Mouse (Mus musculus) neural tube, embryonic 12.5 days (tissue): ENCODE results near the gene Dstn. TPM values are rescaled to one million over a fixed set of nuclear protein-coding genes. Genes with fewer than 3 reads are reported as not detected.
A peak's percentile ranks its signal among the peaks of the same experiment; 100 is the strongest.

ENCODE experiments used
- ATAC-seq: fragments of 200-750 bp; cut with Nextera tagmentation; 2 replicates; pipeline ENCODE4 v1.8.0; 2017; ENCODE audit warnings: low read depth, mild to moderate bottlenecking, moderate TSS enrichment, moderate library complexity; ENCODE audit not compliant: low FRiP score
- H3K27ac ChIP-seq: fragments of 300-500 bp; sonication (generic); 2 replicates; pipeline ENCODE4 v1.5.1; 2016
- H3K27me3 ChIP-seq: fragments of 300-500 bp; sonication (generic); replicated peaks from 2 replicates; pipeline ENCODE4 v1.6.1; 2016; ENCODE audit warnings: mild to moderate bottlenecking
- H3K36me3 ChIP-seq: fragments of 300-500 bp; sonication (generic); 2 replicates; pipeline ENCODE4 v1.6.1; 2016; ENCODE audit warnings: mild to moderate bottlenecking
- H3K4me1 ChIP-seq: fragments of 300-500 bp; sonication (generic); 2 replicates; pipeline ENCODE4 v1.6.1; 2016
- H3K4me2 ChIP-seq: fragments of 300-500 bp; sonication (generic); replicated peaks from 2 replicates; pipeline ENCODE4 v1.6.1; 2016; ENCODE audit warnings: mild to moderate bottlenecking
- H3K4me3 ChIP-seq: fragments of 300-500 bp; sonication (generic); 2 replicates; pipeline ENCODE4 v1.5.1; 2016
- H3K9ac ChIP-seq: fragments of 300-500 bp; sonication (generic); 2 replicates; pipeline ENCODE4 v1.6.1; 2016; ENCODE audit warnings: mild to moderate bottlenecking
- H3K9me3 ChIP-seq: fragments of 300-500 bp; sonication (generic); 2 replicates; pipeline ENCODE4 v1.6.1; 2016; ENCODE audit warnings: mild to moderate bottlenecking
- WGBS: fragments of 180-500 bp; shearing (Covaris S2); methylation state at CpG from one replicate; pipeline ENCODE4 v1.1.7; 2016; 5-methylcytosine and 5-hydroxymethylcytosine counted together
- polyA plus RNA-seq: library from polyadenylated mRNA; unstranded; fragments of >200 nt; fragmentation: Nextera tagmentation; extraction: Ambion mirVana; gene quantifications from 2 replicates; pipeline ENCODE4 v1.2.1, GENCODE M21; 2016

Gene Dstn
- polyA plus RNA-seq, result 369 and 391 TPM in 2 replicates

- Histone ChIP-seq H3K4me2 (peak within 1 kb of the TSS; percentile 74), H3K4me1 (peaks cover 15% of the 10 kb centered on the region), H3K4me3 (peak within 1 kb of the TSS; percentile 74), H3K27me3 (no peaks in the 10 kb centered on the region), H3K27ac (peak within 1 kb of the TSS; percentile 94), H3K9ac (peak within 1 kb of the TSS; percentile 93), H3K36me3 (no peaks in the 10 kb centered on the region), H3K9me3 (no peaks in the 10 kb centered on the region)
- WGBS, result under 1% methylated on average over 71 of the region's 71 CpGs
- ATAC-seq, result peak; percentile 97
These were observed at the start of gene Dstn for GRCm38 (mm10) chr2:143914760-143915599. Dstn (plus strand) TSS chr2:143915320.

- no peak overlapping the region for H3K27ac ChIP-seq
- ATAC-seq, result peak; percentile 43; the same call in 1 of the 2 replicates
- H3K4me2 ChIP-seq, result no peak overlapping the region
- no peaks in the 10 kb centered on the region for H3K27me3 ChIP-seq
- no peak overlapping the region for H3K4me3 ChIP-seq
- 11% methylated on average over 6 of the region's 6 CpGs for WGBS
- H3K4me1 ChIP-seq, result no peaks in the 10 kb centered on the region
- H3K36me3 ChIP-seq, result no peaks in the 10 kb centered on the region
- no peaks in the 10 kb centered on the region for H3K9me3 ChIP-seq
- H3K9ac ChIP-seq, result no peak overlapping the region
These were observed 47.8 kb upstream of the Dstn start for GRCm38 (mm10) chr2:143867326-143867725.

GRCm38 (mm10) chr2:143870936-143871688, 44.0 kb upstream of the Dstn start:
- Histone ChIP-seq H3K9me3 (no peaks in the 10 kb centered on the region), H3K27ac (no peak overlapping the region), H3K9ac (no peak overlapping the region), H3K36me3 (no peaks in the 10 kb centered on the region), H3K4me3 (no peak overlapping the region), H3K4me2 (no peak overlapping the region), H3K4me1 (no peaks in the 10 kb centered on the region), H3K27me3 (no peaks in the 10 kb centered on the region)
- WGBS, result 78% methylated on average over 10 of the region's 10 CpGs
- ATAC-seq, result no peak

- Histone ChIP-seq H3K9ac (no peak overlapping the region), H3K36me3 (no peaks in the 10 kb centered on the region), H3K4me1 (no peaks in the 10 kb centered on the region), H3K4me3 (no peak overlapping the region), H3K27me3 (no peaks in the 10 kb centered on the region), H3K27ac (no peak overlapping the region), H3K9me3 (no peaks in the 10 kb centered on the region), H3K4me2 (no peak overlapping the region)
- WGBS, result 55% methylated on average over 1 of the region's 1 CpGs
- ATAC-seq, result no peak
These were observed 39.1 kb upstream of the Dstn start for GRCm38 (mm10) chr2:143876026-143876425.

- Histone ChIP-seq H3K4me3 (no peak overlapping the region), H3K27me3 (no peaks in the 10 kb centered on the region), H3K4me2 (no peak overlapping the region), H3K9me3 (no peaks in the 10 kb centered on the region), H3K4me1 (no peaks in the 10 kb centered on the region), H3K9ac (no peak overlapping the region), H3K36me3 (no peaks in the 10 kb centered on the region), H3K27ac (no peak overlapping the region)
- ATAC-seq, result no peak
- 74% methylated on average over 4 of the region's 4 CpGs for WGBS
These were observed 38.0 kb upstream of the Dstn start for GRCm38 (mm10) chr2:143876929-143877632.

DNA sequence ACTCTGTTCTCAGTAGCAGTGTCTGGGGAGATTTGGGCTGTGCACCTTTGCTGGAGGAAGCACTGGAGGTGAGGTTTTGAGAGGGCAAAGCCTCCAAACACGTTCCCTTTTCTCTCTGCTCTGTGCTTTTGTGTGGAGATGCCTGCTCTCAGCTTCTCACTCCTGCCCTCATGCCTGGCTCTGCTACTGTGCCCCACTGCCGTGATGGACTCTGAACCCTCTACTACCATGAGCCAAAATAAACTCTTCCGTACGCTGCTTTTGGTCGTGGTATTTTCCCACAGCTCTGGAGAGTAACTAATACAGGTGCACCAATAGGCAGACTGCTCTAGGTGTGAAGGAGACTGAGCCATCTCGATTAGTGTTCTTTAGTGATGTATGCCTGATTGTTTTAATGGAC, 35.8 kb upstream of the Dstn start:
- no peak for ATAC-seq
- H3K4me2 ChIP-seq, result no peak overlapping the region
- no peak overlapping the region for H3K4me3 ChIP-seq
- H3K9me3 ChIP-seq, result no peaks in the 10 kb centered on the region
- H3K27me3 ChIP-seq, result no peaks in the 10 kb centered on the region
- H3K36me3 ChIP-seq, result no peaks in the 10 kb centered on the region
- no peaks in the 10 kb centered on the region for H3K4me1 ChIP-seq
- no peak overlapping the region for H3K27ac ChIP-seq
- H3K9ac ChIP-seq, result no peak overlapping the region
- WGBS, result 88% methylated on average over 6 of the region's 6 CpGs

DNA sequence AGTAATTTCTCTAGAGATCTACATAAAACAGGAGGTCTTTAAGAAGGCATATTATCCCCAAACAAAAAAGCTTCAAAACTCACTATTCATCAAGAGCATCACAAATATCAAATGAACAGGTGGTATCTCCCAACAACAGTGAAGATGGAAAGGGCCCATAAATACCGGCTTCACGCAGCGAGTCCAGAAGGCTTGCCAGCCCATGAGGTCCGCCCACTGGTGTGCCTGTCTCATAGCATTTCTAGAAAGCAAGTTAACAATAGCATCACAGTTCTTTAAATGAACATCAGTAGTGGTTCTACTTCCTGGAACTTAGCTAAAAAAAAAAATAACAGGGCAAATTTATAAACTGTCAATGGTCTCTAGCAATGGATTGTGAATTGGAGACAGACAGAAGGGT, 33.1 kb upstream of the Dstn start:
- no peak overlapping the region for H3K27ac ChIP-seq
- 85% methylated on average over 4 of the region's 4 CpGs for WGBS
- no peak overlapping the region for H3K4me3 ChIP-seq
- H3K4me1 ChIP-seq, result no peaks in the 10 kb centered on the region
- no peaks in the 10 kb centered on the region for H3K9me3 ChIP-seq
- ATAC-seq, result no peak
- H3K27me3 ChIP-seq, result no peaks in the 10 kb centered on the region
- no peak overlapping the region for H3K4me2 ChIP-seq
- no peak overlapping the region for H3K9ac ChIP-seq
- H3K36me3 ChIP-seq, result no peaks in the 10 kb centered on the region

DNA sequence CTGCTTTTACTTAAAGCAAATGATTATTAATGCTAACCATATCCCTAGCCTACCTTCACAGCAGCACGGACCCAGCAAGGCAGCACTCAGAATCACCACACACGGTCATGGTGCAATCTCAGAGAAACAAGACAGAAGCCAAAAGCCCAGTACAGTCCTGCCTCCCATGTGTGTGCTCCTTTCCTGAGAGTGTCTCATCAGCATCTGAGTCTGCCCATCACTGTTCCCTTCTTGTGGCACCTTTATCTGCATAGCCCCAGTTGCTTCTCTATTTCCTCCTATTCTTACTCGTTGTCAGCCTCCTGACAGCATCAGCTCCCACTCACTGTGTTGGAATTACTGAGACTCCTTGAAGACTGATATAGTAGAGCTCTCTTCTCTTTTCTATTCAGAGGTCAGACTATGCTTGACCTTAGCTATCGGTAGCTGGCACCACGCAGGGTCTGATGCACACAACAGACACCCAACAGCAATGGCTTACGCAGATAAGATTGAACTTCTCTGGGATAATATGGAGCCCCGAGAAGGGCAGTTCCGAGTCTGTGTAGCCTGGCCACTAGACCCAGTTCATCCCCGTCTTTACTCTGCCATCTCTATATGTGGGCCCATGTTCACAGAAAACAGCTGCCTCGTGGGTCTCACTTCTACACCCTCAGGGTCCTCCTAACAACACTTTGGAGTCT, 32.4 kb upstream of the Dstn start:
- ATAC-seq, result no peak
- Histone ChIP-seq H3K27me3 (no peaks in the 10 kb centered on the region), H3K4me2 (no peak overlapping the region), H3K9me3 (no peaks in the 10 kb centered on the region), H3K4me1 (no peaks in the 10 kb centered on the region), H3K27ac (no peak overlapping the region), H3K4me3 (no peak overlapping the region), H3K9ac (no peak overlapping the region), H3K36me3 (no peaks in the 10 kb centered on the region)
- WGBS, result 85% methylated on average over 10 of the region's 10 CpGs

DNA sequence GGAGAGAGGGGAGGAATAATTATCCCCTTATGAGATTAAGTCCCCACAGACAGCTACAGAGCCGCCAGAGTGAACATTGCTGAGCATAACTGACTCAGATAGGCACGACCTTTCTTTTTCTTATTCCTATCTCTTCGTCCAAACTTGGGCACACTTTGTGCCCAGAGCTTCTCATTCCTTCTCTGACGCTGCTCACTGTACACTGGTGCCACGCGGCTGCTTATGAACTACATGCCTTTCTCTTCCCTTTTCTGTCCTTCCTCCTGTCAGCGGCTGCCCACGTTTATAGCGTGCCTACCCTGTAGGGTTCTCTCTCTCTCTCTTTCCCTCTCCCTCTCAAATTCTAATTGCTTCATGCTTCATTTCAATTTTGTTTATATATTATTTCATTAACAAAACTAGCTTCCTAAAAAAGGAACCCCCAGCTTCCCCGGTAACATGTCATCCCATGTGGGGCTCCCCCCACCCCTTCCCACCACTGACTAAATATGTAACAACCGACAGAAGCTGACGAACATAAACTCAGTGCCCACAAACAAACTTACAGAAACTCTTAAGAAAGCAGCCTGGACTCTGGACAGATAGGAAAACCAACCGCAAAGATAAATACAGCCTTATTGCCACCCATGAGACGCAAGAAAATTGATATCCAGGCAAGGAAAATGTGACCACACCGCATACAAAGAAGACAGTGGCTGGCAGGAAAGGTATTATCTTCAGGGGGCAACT, 25.8 kb upstream of the Dstn start:
- no peak overlapping the region for H3K4me3 ChIP-seq
- 86% methylated on average over 15 of the region's 15 CpGs for whole genome bisulfite sequencing
- no peak for ATAC-seq
- H3K27ac ChIP-seq, result no peak overlapping the region
- no peak overlapping the region for H3K4me2 ChIP-seq
- H3K36me3 ChIP-seq, result no peaks in the 10 kb centered on the region
- H3K9me3 ChIP-seq, result no peaks in the 10 kb centered on the region
- no peak overlapping the region for H3K9ac ChIP-seq
- H3K4me1 ChIP-seq, result no peaks in the 10 kb centered on the region
- no peaks in the 10 kb centered on the region for H3K27me3 ChIP-seq

- H3K9me3 ChIP-seq, result no peaks in the 10 kb centered on the region
- 63% methylated on average over 12 of the region's 12 CpGs for WGBS
These were observed 25.2 kb upstream of the Dstn start for GRCm38 (mm10) chr2:143889860-143890433.

More at GRCm38 (mm10) chr2:143889860-143890433, 25.2 kb upstream of the Dstn start:
- no peak for ATAC-seq
- Histone ChIP-seq H3K27me3 (no peaks in the 10 kb centered on the region), H3K4me2 (no peak overlapping the region), H3K9ac (no peak overlapping the region), H3K27ac (no peak overlapping the region), H3K36me3 (no peaks in the 10 kb centered on the region), H3K4me3 (no peak overlapping the region), H3K4me1 (no peaks in the 10 kb centered on the region)
